Mouse (Mus musculus) urinary bladder, postnatal 10 days (tissue): ENCODE data around the gene Fmnl1.
A peak's percentile ranks its signal among the peaks of the same experiment; 100 is the strongest.

Experiments
- DNase-seq: peaks from one replicate; pipeline ENCODE4 v3.0.0; 2022; ENCODE audit warnings: low spot score

Fmnl1 gene

DNA sequence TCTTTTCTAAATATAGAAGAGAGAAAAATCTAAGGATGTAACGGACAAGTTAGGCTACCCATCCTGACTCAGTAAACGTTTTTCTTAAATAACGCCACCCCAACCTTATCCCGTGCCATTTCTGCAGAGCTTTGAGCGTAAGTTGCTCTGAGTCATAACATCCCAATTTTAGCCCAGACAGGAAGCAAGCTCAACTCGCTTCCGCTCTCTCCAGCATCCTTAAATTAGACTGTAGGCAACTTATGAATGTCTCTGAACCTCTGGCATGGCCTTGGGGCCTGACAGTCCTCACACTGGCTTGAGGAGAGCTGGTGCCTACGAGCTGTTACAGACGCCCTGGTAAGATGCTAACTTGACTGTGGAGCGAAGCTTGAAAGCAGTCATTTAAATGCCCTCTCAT is 52.5 kb downstream of the Fmnl1 start:
- no peak for DNase-seq

DNA sequence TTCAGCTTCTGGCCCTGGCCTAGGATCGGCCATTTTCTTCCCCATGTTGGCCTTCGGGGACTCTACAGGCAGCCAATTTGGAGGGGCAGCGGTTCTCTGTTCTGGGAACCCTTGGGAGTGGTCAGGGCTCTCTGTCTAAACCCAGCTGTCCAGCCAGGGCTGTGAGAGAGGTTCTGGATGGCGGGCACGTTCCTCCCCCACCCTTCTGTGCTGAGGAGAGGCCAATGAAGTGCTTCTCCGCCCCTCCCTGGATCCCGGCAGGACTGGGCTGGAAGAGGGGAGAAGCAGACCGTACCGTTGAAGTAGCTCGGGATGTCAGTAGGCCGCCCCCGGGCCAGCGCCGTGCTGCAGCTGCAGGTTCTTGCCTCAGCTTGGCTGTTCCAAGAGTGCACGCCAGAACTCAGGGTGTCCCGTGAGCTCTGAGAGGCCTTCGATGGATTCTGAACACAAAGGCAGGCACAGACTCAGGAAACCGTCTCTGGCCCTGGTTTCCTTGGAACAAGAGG is 53.1 kb downstream of the Fmnl1 start:
- no peak for DNase-seq

- DNase-seq = no peak
These were observed 58.7 kb downstream of the Fmnl1 start for GRCm38 (mm10) chr11:103229608-103230007.

GRCm38 (mm10) chr11:103230626-103231025 is 59.7 kb downstream of the Fmnl1 start:
- no peak for DNase-seq

DNA sequence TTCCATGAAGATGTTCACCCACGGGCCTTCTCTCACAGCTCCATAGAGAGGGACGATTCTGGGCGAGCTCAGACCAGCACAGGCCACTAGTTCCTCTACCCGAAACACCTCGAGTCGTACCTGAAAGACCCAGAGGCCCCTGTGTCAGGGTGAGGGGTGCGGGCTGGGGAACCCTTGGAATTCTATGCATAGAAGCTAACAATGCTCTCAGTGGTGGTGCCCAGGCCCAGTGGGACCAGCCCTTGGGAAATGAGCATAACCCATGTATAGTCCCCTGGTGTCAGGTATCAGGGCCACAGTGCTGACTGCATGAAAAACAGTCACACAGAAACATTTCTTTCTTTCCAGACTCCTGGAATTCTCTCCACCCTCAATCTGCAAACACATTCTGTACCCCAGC is 60.5 kb downstream of the Fmnl1 start:
- no peak for DNase-seq

DNA sequence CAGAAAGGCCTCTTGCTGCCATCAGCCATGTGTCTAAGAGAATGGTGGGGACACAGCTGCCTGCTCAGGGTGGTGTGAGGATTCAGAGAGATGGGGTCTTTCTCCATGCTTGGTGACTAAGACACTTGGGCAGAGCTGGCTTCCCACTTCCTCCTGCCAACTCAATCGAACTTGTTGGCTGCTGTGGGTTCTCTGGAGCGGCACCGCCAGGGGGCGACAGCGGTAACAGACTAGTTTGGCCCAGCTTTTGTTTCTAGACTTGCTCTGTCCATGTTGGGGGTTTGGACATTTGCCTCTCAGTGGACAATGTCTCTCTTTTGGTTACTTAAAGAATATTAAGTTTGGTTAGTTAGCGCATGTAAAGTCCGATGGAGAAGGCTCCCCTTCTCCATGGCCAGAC is 62.1 kb downstream of the Fmnl1 start:
- DNase-seq = peak; percentile 51

- no peak for DNase-seq
These were observed 63.5 kb downstream of the Fmnl1 start for GRCm38 (mm10) chr11:103234447-103234846.

DNA sequence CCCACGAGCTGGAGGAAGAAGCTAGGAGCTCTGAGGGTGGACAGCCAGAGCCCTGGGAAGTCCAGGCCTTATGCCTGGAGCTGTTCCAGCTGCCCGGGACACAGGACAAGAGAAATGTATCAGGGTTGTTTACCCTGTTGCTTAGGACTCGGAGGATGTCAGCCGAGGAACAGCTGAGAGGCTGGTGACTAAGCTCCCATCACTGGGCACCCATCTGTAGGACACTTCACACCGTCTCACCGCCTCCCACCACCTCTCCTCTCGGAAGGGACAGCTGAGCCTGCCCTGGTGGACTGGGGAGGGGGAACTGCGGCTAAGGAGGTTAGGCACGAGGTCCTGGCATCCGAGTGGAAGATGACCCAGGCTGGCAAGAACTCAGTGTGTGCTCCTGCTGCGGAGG is 64.8 kb downstream of the Fmnl1 start:
- no peak for DNase-seq

GRCm38 (mm10) chr11:103236431-103236830 is 65.5 kb downstream of the Fmnl1 start:
- no peak for DNase-seq

GRCm38 (mm10) chr11:103236903-103237302 is 66.0 kb downstream of the Fmnl1 start:
- DNase-seq = no peak

DNA sequence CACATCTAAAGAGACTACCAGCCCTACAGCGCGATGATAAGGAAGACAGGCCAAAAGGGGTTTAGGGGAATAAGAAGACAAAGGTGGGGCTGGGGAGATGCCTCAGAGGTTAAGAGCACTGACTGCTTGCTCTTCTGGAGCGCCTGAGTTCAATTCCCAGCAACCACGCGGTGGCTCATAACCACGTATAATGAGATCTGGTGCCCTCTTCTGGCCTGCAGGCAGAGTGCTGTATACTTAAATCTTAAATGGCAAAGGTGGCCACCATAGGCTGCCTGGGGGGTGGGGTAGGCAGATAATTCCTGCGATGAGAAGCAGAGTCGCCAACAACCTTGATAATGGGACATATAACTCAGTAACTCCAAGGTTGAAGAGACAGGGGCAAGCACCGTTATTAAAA is 66.8 kb downstream of the Fmnl1 start:
- no peak for DNase-seq

DNA sequence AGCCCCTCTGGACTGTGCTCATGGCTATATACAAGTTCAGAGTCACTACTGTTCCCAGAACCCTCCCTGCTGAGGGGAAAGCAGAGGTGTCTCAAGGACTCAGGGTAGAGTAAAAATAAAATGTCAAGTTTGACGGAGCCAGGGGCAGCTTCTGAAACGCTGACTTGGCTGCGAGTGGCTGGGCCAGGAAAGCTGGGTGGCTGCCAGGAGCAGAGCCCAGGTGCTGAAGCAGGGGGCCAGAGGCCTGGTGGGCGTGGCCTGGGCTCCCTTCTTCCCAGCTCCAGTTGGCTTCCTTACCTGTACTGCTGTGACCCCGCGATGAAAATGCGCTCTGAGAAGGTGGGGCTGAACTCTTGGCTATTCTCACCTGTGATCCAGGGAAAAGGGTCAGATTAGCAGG is 69.8 kb downstream of the Fmnl1 start:
- DNase-seq = no peak

GRCm38 (mm10) chr11:103244856-103245255 is 73.9 kb downstream of the Fmnl1 start:
- DNase-seq = no peak

- no peak for DNase-seq
These were observed 75.3 kb downstream of the Fmnl1 start for GRCm38 (mm10) chr11:103246081-103246730.

GRCm38 (mm10) chr11:103246731-103247290 is 75.9 kb downstream of the Fmnl1 start:
- no peak for DNase-seq

GRCm38 (mm10) chr11:103247504-103248177 is 76.7 kb downstream of the Fmnl1 start:
- no peak for DNase-seq
